In genomic region chr3:74138246-74138645, GRCm38 (mm10) we compare ENCODE assay signal across 7 mouse cellular contexts.
"Had no signal": no experiment of that assay in that cellular context is flagged by ENCODE, and none has a peak within 500 bp of the region (broad histone marks: within the 10 kb centered on the region; RNA-seq: fewer than 3 reads in every experiment).

No protein-coding gene starts in this region.

- DNase-seq: lung, adult 2 months; lung, postnatal 14 days; lung, postnatal 36 days; right cerebral cortex, postnatal 14 days; thymus, adult 2 months; thymus, postnatal 25 days; thymus, postnatal 4 days had no signal
